Mouse (Mus musculus): ENCODE measurements at regions not wholly inside any gene's neighbourhood (a gene's known extent, or its start where the extent isn't known, plus 50 kb on each side); places are given as distances from the start of the nearest gene placed in this dataset.

DNA sequence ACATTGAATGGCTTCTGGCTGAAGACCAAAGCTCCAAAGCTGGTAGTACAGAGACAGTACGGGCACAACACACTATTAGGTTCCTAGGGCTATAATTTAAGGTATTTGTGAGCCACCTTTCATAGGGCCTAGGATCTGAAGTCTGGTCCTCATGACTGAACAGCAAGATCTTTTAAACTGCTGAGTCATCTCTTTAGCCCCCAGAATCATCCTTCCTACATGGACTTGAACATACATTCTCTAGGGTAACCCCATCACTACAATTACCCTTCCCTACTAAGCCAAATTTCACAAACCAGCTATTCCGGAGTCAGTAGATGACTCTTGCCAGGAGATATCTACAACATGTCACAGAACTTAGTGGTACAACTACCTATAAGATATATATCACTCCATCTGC lies 215.5 kb upstream of the Nmur2 start:
- dilution Hi-C loops (cut with MboI; ENCODE audit: extremely low pct_ligation_motif_present, extremely low pct_unique_long_range_greater_than_20kb, low sequenced_read_pairs) (no loop called here), in situ Hi-C loops (cut with MboI; ENCODE audit: low pct_ligation_motif_present, low pct_unique_long_range_greater_than_20kb, low sequenced_read_pairs) (no loop called here)
- H3K4me3 ChIP-seq (replicated peaks in 1 of 3; ENCODE audit: low read depth in 2 of 3, low read length in 2 of 3, poor library complexity in 1 of 3): no peak overlapping the region
- no peaks in the 10 kb centered on the region for H3K27me3 ChIP-seq (replicated peaks)
- no peak overlapping the region for H3K27ac ChIP-seq (ENCODE audit: insufficient read depth, low read depth)
- H3K4me1 ChIP-seq (ENCODE audit: control insufficient read depth in 1 of 2, insufficient read depth in 2 of 2): no peaks in the 10 kb centered on the region
- H3K36me3 ChIP-seq (replicated peaks in 1 of 2; ENCODE audit: control insufficient read depth in 1 of 2, insufficient read depth in 1 of 2, low read length in 1 of 2): no peaks in the 10 kb centered on the region
- no peak for DNase-seq (ENCODE audit: extremely low read depth)
- H3K9ac ChIP-seq (ENCODE audit: insufficient read depth, low read depth): no peak overlapping the region
- peaks cover 32% of the 10 kb centered on the region for H3K9me3 ChIP-seq (replicated peaks; ENCODE audit: low read length)
- H3K79me2 ChIP-seq (replicated peaks; ENCODE audit: control insufficient read depth, extremely low read depth, insufficient read depth, poor library complexity, severe bottlenecking): no peaks in the 10 kb centered on the region
- TF ChIP-seq HCFC1 (IDR thresholded peaks at IDR 0.05; ENCODE audit: low read depth, low read length) (no peak), MAFK (IDR thresholded peaks at IDR 0.05; ENCODE audit: insufficient replicate concordance, low read length) (peak; percentile 60; the same call in 1 of the 2 replicates)
- H3K4me2 ChIP-seq (ENCODE audit: insufficient read depth, low read depth, poor library complexity, severe bottlenecking): no peak overlapping the region

DNA sequence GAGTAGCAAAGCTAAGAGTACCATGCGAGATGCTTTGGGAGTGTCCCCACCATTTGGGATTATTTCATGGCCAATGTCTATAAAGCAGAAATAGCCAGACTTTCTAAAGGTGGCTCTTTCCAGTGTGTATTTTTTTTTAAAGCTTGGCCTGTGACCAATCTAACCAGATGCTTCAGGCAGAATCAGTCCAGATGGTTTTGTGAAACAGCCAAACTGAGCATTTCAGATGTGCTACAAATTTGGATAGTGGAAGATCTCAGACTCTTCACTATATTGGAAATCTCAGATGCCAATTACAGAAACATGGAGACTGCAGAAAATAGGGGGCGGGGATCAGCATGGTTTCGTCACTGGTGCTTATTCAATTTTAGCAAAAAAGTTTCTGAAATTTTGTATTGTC lies 213.6 kb upstream of the Nmur2 start:
- H3K4me1 ChIP-seq (ENCODE audit: control insufficient read depth in 1 of 2, insufficient read depth in 2 of 2): no peaks in the 10 kb centered on the region
- peaks cover 29% of the 10 kb centered on the region for H3K9me3 ChIP-seq (replicated peaks; ENCODE audit: low read length)
- no peak overlapping the region for H3K4me3 ChIP-seq (replicated peaks in 1 of 3; ENCODE audit: low read depth in 2 of 3, low read length in 2 of 3, poor library complexity in 1 of 3)
- no peak for TF ChIP-seq RCOR1 (conservative IDR thresholded peaks at IDR 0.05; ENCODE audit: low read depth, low read length)
- no peak for TF ChIP-seq KAT2A (IDR thresholded peaks at IDR 0.05; ENCODE audit: insufficient replicate concordance, low read length)
- TF ChIP-seq USF1 (IDR thresholded peaks at IDR 0.05; ENCODE audit: low read depth, low read length): no peak
- no peak for TF ChIP-seq BHLHE40 (IDR thresholded peaks at IDR 0.05; ENCODE audit: low read depth, low read length)
- TF ChIP-seq HCFC1 (IDR thresholded peaks at IDR 0.05; ENCODE audit: low read depth, low read length): no peak
- no peak for TF ChIP-seq ZNF384 (IDR thresholded peaks at IDR 0.05; ENCODE audit: low read depth, low read length)
- no peak for TF ChIP-seq POLR2AphosphoS2 (IDR thresholded peaks at IDR 0.05; ENCODE audit: low read depth, low read length)
- no peak for TF ChIP-seq IRF4 (IDR thresholded peaks at IDR 0.05; ENCODE audit: low read depth, low read length)
- TF ChIP-seq JUN (IDR thresholded peaks at IDR 0.05; ENCODE audit: insufficient read depth, low read depth, low read length): no peak
- no peak for TF ChIP-seq JUND (conservative IDR thresholded peaks at IDR 0.05; ENCODE audit: low read depth, low read length)
- no peak for TF ChIP-seq TBP (conservative IDR thresholded peaks at IDR 0.05; ENCODE audit: low read depth, low read length)
- no peak for TF ChIP-seq GABPA (IDR thresholded peaks at IDR 0.05; ENCODE audit: insufficient replicate concordance, low read depth, low read length)
- no peak for TF ChIP-seq CHD1 (IDR thresholded peaks at IDR 0.05; ENCODE audit: low read depth, low read length)
- TF ChIP-seq MAX (IDR thresholded peaks at IDR 0.05; ENCODE audit: low read length): no peak
- no peak for TF ChIP-seq NELFE (IDR thresholded peaks at IDR 0.05; ENCODE audit: low read depth, low read length)
- no peak for TF ChIP-seq PAX5 (IDR thresholded peaks at IDR 0.05; ENCODE audit: low read length)
- TF ChIP-seq TCF12 (IDR thresholded peaks at IDR 0.05; ENCODE audit: low read depth, low read length): no peak
- no peak for TF ChIP-seq NRF1 (IDR thresholded peaks at IDR 0.05; ENCODE audit: low read depth, low read length)
- no peak overlapping the region for H3K4me2 ChIP-seq (ENCODE audit: insufficient read depth, low read depth, poor library complexity, severe bottlenecking)
- no peak for DNase-seq (ENCODE audit: extremely low read depth)
- dilution Hi-C loops (cut with MboI; ENCODE audit: extremely low pct_ligation_motif_present, extremely low pct_unique_long_range_greater_than_20kb, low sequenced_read_pairs): no loop called here
- no peaks in the 10 kb centered on the region for H3K36me3 ChIP-seq (replicated peaks in 1 of 2; ENCODE audit: control insufficient read depth in 1 of 2, insufficient read depth in 1 of 2, low read length in 1 of 2)
- in situ Hi-C loops (cut with MboI; ENCODE audit: low pct_ligation_motif_present, low pct_unique_long_range_greater_than_20kb, low sequenced_read_pairs): no loop called here
- no peaks in the 10 kb centered on the region for H3K27me3 ChIP-seq (replicated peaks)
- H3K9ac ChIP-seq (ENCODE audit: insufficient read depth, low read depth): no peak overlapping the region
- no peak overlapping the region for H3K27ac ChIP-seq (ENCODE audit: insufficient read depth, low read depth)
- H3K79me2 ChIP-seq (replicated peaks; ENCODE audit: control insufficient read depth, extremely low read depth, insufficient read depth, poor library complexity, severe bottlenecking): no peaks in the 10 kb centered on the region
